Mouse (Mus musculus): ENCODE measurements at regions not wholly inside any gene's neighbourhood (a gene's known extent, or its start where the extent isn't known, plus 50 kb on each side); places are given as distances from the start of the nearest gene placed in this dataset.

DNA sequence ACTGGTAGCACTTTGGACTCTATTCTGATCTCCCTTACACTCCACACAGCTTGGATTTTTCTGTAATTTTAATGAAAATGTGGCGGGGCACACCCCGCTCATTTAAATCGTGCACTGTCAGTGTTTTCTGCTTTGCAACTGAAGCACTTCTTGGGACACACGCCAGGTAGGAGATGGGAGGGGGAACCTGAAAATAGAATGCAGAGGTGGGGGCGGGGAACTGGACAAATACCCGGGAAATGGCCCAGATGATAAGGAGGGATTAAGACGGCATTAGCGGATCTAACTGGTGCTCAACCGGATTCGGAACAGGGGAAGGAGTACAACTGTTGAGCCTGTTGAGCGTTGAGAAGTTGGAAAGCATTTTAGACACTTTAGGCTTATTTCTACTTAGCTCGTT is 125.5 kb upstream of the Adgrl2 start:
- TF ChIP-seq CTCF (IDR thresholded peaks at IDR 0.05; ENCODE audit: borderline replicate concordance, control insufficient read depth, extremely low read depth, insufficient read depth, low read length, poor library complexity) (no peak), POLR2A (IDR thresholded peaks at IDR 0.05; ENCODE audit: control insufficient read depth, extremely low read depth, insufficient read depth, low read length, poor library complexity) (no peak)

Measured in thymus, adult 2 months (tissue).